ENCODE assay signal across 9 mouse cellular contexts in the genomic region with DNA sequence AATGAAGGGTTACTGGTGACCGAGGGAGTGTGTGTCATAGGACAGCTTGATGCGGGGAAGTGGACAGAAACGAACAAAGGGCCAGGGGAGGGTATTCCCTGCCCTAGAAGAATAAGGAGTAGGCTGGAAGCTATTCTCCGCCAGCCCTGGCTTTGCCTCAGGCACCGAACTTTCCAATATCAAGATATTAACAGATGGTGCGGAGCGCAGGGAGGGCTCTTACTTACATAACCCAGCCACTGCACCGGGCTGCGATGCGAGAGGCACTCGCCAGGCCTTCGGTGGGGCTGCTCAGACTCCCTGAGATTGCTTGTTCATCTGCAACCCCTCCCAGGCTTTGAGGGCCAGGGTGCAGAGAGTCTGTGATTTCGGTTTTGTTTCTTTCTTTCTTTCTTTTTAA. TPM values are rescaled to one million over a fixed set of nuclear protein-coding genes. Genes with fewer than 3 reads are reported as not detected.
DNase-seq lines count a peak whose midpoint lies in the region; ATAC-seq and TF ChIP-seq lines count a peak whose summit lies in the region.
"Had no signal": no experiment of that assay in that cellular context is flagged by ENCODE, and none has a peak within 500 bp of the region (broad histone marks: within the 10 kb centered on the region; RNA-seq: fewer than 3 reads in every experiment).

No protein-coding gene starts in this region.

- no peak for TF ChIP-seq CTCF in gastrocnemius, adult 2 months (IDR thresholded peaks at IDR 0.05)

- H3K27ac ChIP-seq in gastrocnemius, adult 2 months, result no peak overlapping the region
- H3K27ac ChIP-seq in forebrain, embryonic 12.5 days, result no peak overlapping the region
- no peak overlapping the region for H3K27ac ChIP-seq in intestine, embryonic 16.5 days (ENCODE audit: low read length)
- H3K27ac ChIP-seq in neural tube, embryonic 11.5 days (ENCODE audit: low read depth, low read length), result no peak overlapping the region
- H3K27ac ChIP-seq: limb, embryonic 15.5 days had no signal

- H3K27me3 ChIP-seq in forebrain, embryonic 12.5 days, result peaks cover 71% of the 10 kb centered on the region
- peaks cover 45% of the 10 kb centered on the region for H3K27me3 ChIP-seq in intestine, embryonic 16.5 days (replicated peaks; ENCODE audit: control insufficient read depth, insufficient read depth, low read length)
- peaks cover 26% of the 10 kb centered on the region for H3K27me3 ChIP-seq in neural tube, embryonic 11.5 days (ENCODE audit: control insufficient read depth, insufficient read depth, low read length)

- no peaks in the 10 kb centered on the region for H3K36me3 ChIP-seq in forebrain, embryonic 12.5 days (replicated peaks)
- no peaks in the 10 kb centered on the region for H3K36me3 ChIP-seq in intestine, embryonic 16.5 days (ENCODE audit: control insufficient read depth, insufficient read depth, low read length)
- H3K36me3 ChIP-seq in neural tube, embryonic 11.5 days (ENCODE audit: control insufficient read depth, insufficient read depth, low read length), result no peaks in the 10 kb centered on the region
- H3K36me3 ChIP-seq: limb, embryonic 15.5 days had no signal

- no peak for DNase-seq in gastrocnemius, adult 2 months
- no peak for DNase-seq in gastrocnemius, adult 8-10 months (ENCODE audit: low spot score in 2 of 2)
- peak; percentile 41 for DNase-seq in adrenal gland, postnatal 10 days
- peak; percentile 73 for DNase-seq in neural tube, embryonic 11.5 days (ENCODE audit: low spot score)
- no peak for DNase-seq in spleen, postnatal 4 days (ENCODE audit: low spot score in 2 of 2)
- DNase-seq in ovary, postnatal 10 days (ENCODE audit: low spot score), result no peak

- intact Hi-C loops in gastrocnemius, adult 2 months (cut with DNase I), result no loop called here

- no peaks in the 10 kb centered on the region for H3K9me3 ChIP-seq in forebrain, embryonic 12.5 days
- H3K9me3 ChIP-seq in intestine, embryonic 16.5 days (ENCODE audit: control insufficient read depth, low read length), result no peaks in the 10 kb centered on the region
- no peaks in the 10 kb centered on the region for H3K9me3 ChIP-seq in neural tube, embryonic 11.5 days (ENCODE audit: control insufficient read depth, low read length)
- H3K9me3 ChIP-seq: limb, embryonic 15.5 days had no signal

- H3K9ac ChIP-seq in forebrain, embryonic 12.5 days, result 0 out of 2 replicates have a peak overlapping the region, but pooled peaks have one; percentile 56
- H3K9ac ChIP-seq in intestine, embryonic 16.5 days (ENCODE audit: low read depth, low read length), result no peak overlapping the region
- no peak overlapping the region for H3K9ac ChIP-seq in neural tube, embryonic 11.5 days (ENCODE audit: low read length)
- H3K9ac ChIP-seq: limb, embryonic 15.5 days had no signal

- peak overlapping the region; percentile 78 for H3K4me2 ChIP-seq in forebrain, embryonic 12.5 days
- H3K4me2 ChIP-seq in intestine, embryonic 16.5 days (ENCODE audit: low read depth, low read length), result peak overlapping the region; percentile 55
- H3K4me2 ChIP-seq in neural tube, embryonic 11.5 days (ENCODE audit: low read depth), result peak overlapping the region; percentile 7; the same call in 1 of the 2 replicates

- H3K4me3 ChIP-seq in gastrocnemius, adult 2 months, result peak overlapping the region; percentile 69
- H3K4me3 ChIP-seq in forebrain, embryonic 12.5 days (replicated peaks), result peak overlapping the region; percentile 41
- H3K4me3 ChIP-seq in intestine, embryonic 16.5 days (ENCODE audit: low read length), result peak overlapping the region; percentile 27; the same call in 1 of the 2 replicates
- H3K4me3 ChIP-seq in neural tube, embryonic 11.5 days (ENCODE audit: low read depth, low read length), result no peak overlapping the region

- under 1% methylated on average over 13 of the region's 13 CpGs for WGBS in forebrain, embryonic 12.5 days
- WGBS in intestine, embryonic 16.5 days, result 4% methylated on average over 13 of the region's 13 CpGs
- under 1% methylated on average over 13 of the region's 13 CpGs for WGBS in neural tube, embryonic 11.5 days

- peaks cover 47% of the 10 kb centered on the region for H3K4me1 ChIP-seq in forebrain, embryonic 12.5 days
- peaks cover 31% of the 10 kb centered on the region for H3K4me1 ChIP-seq in intestine, embryonic 16.5 days (ENCODE audit: control insufficient read depth, insufficient read depth, low read length)
- H3K4me1 ChIP-seq in neural tube, embryonic 11.5 days (ENCODE audit: control insufficient read depth, insufficient read depth, low read length), result peaks cover 20% of the 10 kb centered on the region

- no peak for ATAC-seq in forebrain, embryonic 12.5 days (ENCODE audit: low FRiP score)
- no peak for ATAC-seq in intestine, embryonic 16.5 days
- ATAC-seq in neural tube, embryonic 11.5 days (ENCODE audit: insufficient read depth, low FRiP score, low TSS enrichment), result no peak

RNA-seq across cellular contexts. Expression of a gene that starts 3.7 kb away (rescaled TPM):
- total RNA-seq in gastrocnemius, adult 2 months (2021), result 1 to 10 TPM; 3.7 to 4.6 TPM
- total RNA-seq in gastrocnemius, adult 8-10 months (2022), result 1 to 10 TPM; 1.8 to 2.3 (median 2.1) TPM
- 10 to 100 TPM; 25.6 to 31.7 TPM for total RNA-seq in adrenal gland, postnatal 10 days (2021)
- polyA plus RNA-seq in forebrain, embryonic 12.5 days (2016; fragmentation: Nextera tagmentation; extraction: Ambion mirVana), result 13.4 and 16.3 TPM in 2 replicates
- polyA plus RNA-seq in intestine, embryonic 16.5 days (2015; fragmentation: Nextera tagmentation; extraction: Ambion mirVana), result 1.8 TPM in 2 replicates
- 11.6 and 13.9 TPM in 2 replicates for polyA plus RNA-seq in neural tube, embryonic 11.5 days (2014; fragmentation: Nextera tagmentation; extraction: Ambion mirVana)

Comparison
In these comparisons a context has a peak if more than half of its experiments do, and no peak if none do; other contexts are left out.
1. DNase-seq: peak in adrenal gland, postnatal 10 days (single experiment) and neural tube, embryonic 11.5 days (single experiment); none in gastrocnemius, adult 2 months (single experiment), gastrocnemius, adult 8-10 months (0 of 2), spleen, postnatal 4 days (0 of 2) and ovary, postnatal 10 days (single experiment).
2. H3K4me2 ChIP-seq: peak in every context shown above with its lines; median percentile 78 in forebrain, embryonic 12.5 days; 55 in intestine, embryonic 16.5 days; 7 in neural tube, embryonic 11.5 days.
3. RNA of a gene that starts 3.7 kb away (total RNA-seq): 25.6 to 31.7 TPM in adrenal gland, postnatal 10 days; 3.7 to 4.6 TPM in gastrocnemius, adult 2 months and 1.8 to 2.3 TPM in gastrocnemius, adult 8-10 months; every median in the first group is over 4 times any median in the second.